In the genomic region with DNA sequence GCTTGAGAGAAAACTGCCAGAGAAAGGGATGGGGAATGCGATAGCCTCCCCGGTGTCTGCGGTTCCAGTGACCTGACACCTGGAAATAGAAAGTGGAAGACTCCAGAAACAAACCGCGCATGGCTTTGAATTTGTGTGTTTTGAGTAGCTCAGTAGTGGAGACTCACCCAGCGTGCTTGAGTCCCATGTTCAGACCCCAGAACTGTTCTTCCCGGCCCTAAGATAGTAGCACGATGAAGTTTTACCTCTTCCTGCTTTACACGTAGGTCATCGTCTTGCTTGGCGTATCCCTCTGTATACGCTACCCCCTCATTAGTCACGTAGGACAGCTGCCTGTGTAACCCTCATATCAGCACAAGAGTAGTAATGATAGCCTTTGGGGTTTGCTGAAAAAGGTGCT, we compare ENCODE assay signal across 8 mouse cellular contexts. TPM values are rescaled to one million over a fixed set of nuclear protein-coding genes. Genes with fewer than 3 reads are reported as not detected.
DNase-seq lines count a peak whose midpoint lies in the region; ATAC-seq and TF ChIP-seq lines count a peak whose summit lies in the region.

No protein-coding gene starts in this region.

- ATAC-seq in common myeloid progenitor, adult 5-6 weeks (replicated peaks; ENCODE audit: low read depth, poor library complexity, severe bottlenecking), result peak; percentile 21
- peak; percentile 25 for ATAC-seq in hindbrain, postnatal 0 days
- peak; percentile 32; the same call in 1 of the 2 replicates for ATAC-seq in midbrain, embryonic 13.5 days

- H3K9me3 ChIP-seq in hindbrain, postnatal 0 days (ENCODE audit: low read length), result no peaks in the 10 kb centered on the region
- no peaks in the 10 kb centered on the region for H3K9me3 ChIP-seq in midbrain, embryonic 13.5 days

- TF ChIP-seq CTCF in layer of hippocampus, adult 2 months (conservative IDR thresholded peaks at IDR 0.05), result no peak
- TF ChIP-seq CTCF in hindbrain, postnatal 0 days (IDR thresholded peaks at IDR 0.05; ENCODE audit: low read depth), result no peak

- peak overlapping the region; percentile 97 for H3K4me3 ChIP-seq in layer of hippocampus, adult 2 months
- peak overlapping the region; percentile 81 for H3K4me3 ChIP-seq in hindbrain, postnatal 0 days (ENCODE audit: low read length)
- H3K4me3 ChIP-seq in midbrain, embryonic 13.5 days (replicated peaks), result peak overlapping the region; percentile 91

- intact Hi-C loops in left cerebral cortex, postnatal 36 days (cut with DNase I), result no loop called here

- peak in 1 of 2 experiments; percentile 23 for DNase-seq in layer of hippocampus, adult 2 months (ENCODE audit: low spot score in 2 of 2)
- no peak for DNase-seq in layer of hippocampus, adult 11-12 months (ENCODE audit: low spot score)
- no peak for DNase-seq in hindbrain, postnatal 0 days (ENCODE audit: low spot score)
- DNase-seq in left cerebral cortex, postnatal 36 days (ENCODE audit: low spot score in 2 of 2), result no peak
- DNase-seq in thymus, postnatal 14 days, result no peak
- DNase-seq in thymus, postnatal 36 days, result no peak

- no peaks in the 10 kb centered on the region for H3K36me3 ChIP-seq in hindbrain, postnatal 0 days (ENCODE audit: insufficient read depth, low read length)
- H3K36me3 ChIP-seq in midbrain, embryonic 13.5 days, result no peaks in the 10 kb centered on the region; the same call in 1 of the 2 replicates

- H3K27me3 ChIP-seq in hindbrain, postnatal 0 days (ENCODE audit: insufficient read depth, low read length), result no peaks in the 10 kb centered on the region
- H3K27me3 ChIP-seq in midbrain, embryonic 13.5 days, result no peaks in the 10 kb centered on the region

- H3K4me1 ChIP-seq in hindbrain, postnatal 0 days (ENCODE audit: insufficient read depth, low read length), result peaks cover 9% of the 10 kb centered on the region; the same call in 1 of the 2 replicates
- peaks cover 24% of the 10 kb centered on the region for H3K4me1 ChIP-seq in midbrain, embryonic 13.5 days (replicated peaks)

- H3K4me2 ChIP-seq in hindbrain, postnatal 0 days (ENCODE audit: low read depth, low read length), result peak overlapping the region; percentile 88
- peak overlapping the region; percentile 94 for H3K4me2 ChIP-seq in midbrain, embryonic 13.5 days (replicated peaks)

- H3K27ac ChIP-seq in layer of hippocampus, adult 2 months, result peak overlapping the region; percentile 95
- H3K27ac ChIP-seq in hindbrain, postnatal 0 days, result peak overlapping the region; percentile 90
- peak overlapping the region; percentile 91 for H3K27ac ChIP-seq in midbrain, embryonic 13.5 days

- peak overlapping the region; percentile 96 for H3K9ac ChIP-seq in hindbrain, postnatal 0 days (replicated peaks; ENCODE audit: low read length)
- peak overlapping the region; percentile 97 for H3K9ac ChIP-seq in midbrain, embryonic 13.5 days (replicated peaks)

- WGBS in hindbrain, postnatal 0 days, result 10% methylated on average over 13 of the region's 13 CpGs
- WGBS in midbrain, embryonic 13.5 days, result 9% methylated on average over 13 of the region's 13 CpGs

RNA-seq across cellular contexts. Expression of gene Manbal, which starts 0.6 kb away (rescaled TPM):
- total RNA-seq in layer of hippocampus, adult 2 months (2021), result 10 to 100 TPM; 52.0 to 55.7 TPM
- total RNA-seq in common myeloid progenitor, adult 5-6 weeks (2017), result 6.4 and 7.6 TPM in 2 replicates
- 69.6 and 74.4 TPM in 2 replicates for total RNA-seq in hindbrain, postnatal 0 days (2014; rRNA removed)
- polyA plus RNA-seq in hindbrain, postnatal 0 days (2015; fragmentation: Nextera tagmentation; extraction: Ambion mirVana), result 133 and 135 TPM in 2 replicates
- 88.1 and 91.0 TPM in 2 replicates for polyA plus RNA-seq in midbrain, embryonic 13.5 days (2015; fragmentation: Nextera tagmentation; extraction: Ambion mirVana)
- total RNA-seq in left cerebral cortex, postnatal 36 days (2021), result 10 to 100 TPM; 65.5 to 67.4 TPM

RNA-seq across cellular contexts. Expression of gene Ghrh, which starts 20.7 kb away (rescaled TPM):
- not detected for total RNA-seq in layer of hippocampus, adult 2 months (2021)
- not detected in 2 replicates for total RNA-seq in common myeloid progenitor, adult 5-6 weeks (2017)
- not detected in 2 replicates for total RNA-seq in hindbrain, postnatal 0 days (2014; rRNA removed)
- polyA plus RNA-seq in hindbrain, postnatal 0 days (2015; fragmentation: Nextera tagmentation; extraction: Ambion mirVana), result 1.0 and 1.7 TPM in 2 replicates
- 1.6 and 3.4 TPM in 2 replicates for polyA plus RNA-seq in midbrain, embryonic 13.5 days (2015; fragmentation: Nextera tagmentation; extraction: Ambion mirVana)
- total RNA-seq in left cerebral cortex, postnatal 36 days (2021), result not detected

RNA-seq across cellular contexts. Expression of gene Src, which starts 50.3 kb away (rescaled TPM):
- total RNA-seq in layer of hippocampus, adult 2 months (2021), result 100 to 1,000 TPM; 150 to 156 TPM
- total RNA-seq in common myeloid progenitor, adult 5-6 weeks (2017), result 0.69 and 1.3 TPM in 2 replicates
- 133 and 134 TPM in 2 replicates for total RNA-seq in hindbrain, postnatal 0 days (2014; rRNA removed)
- 23.2 and 25.4 TPM in 2 replicates for polyA plus RNA-seq in hindbrain, postnatal 0 days (2015; fragmentation: Nextera tagmentation; extraction: Ambion mirVana)
- polyA plus RNA-seq in midbrain, embryonic 13.5 days (2015; fragmentation: Nextera tagmentation; extraction: Ambion mirVana), result 31.6 and 39.1 TPM in 2 replicates
- 100 to 1,000 TPM; 130 to 131 TPM for total RNA-seq in left cerebral cortex, postnatal 36 days (2021)

Comparison
In these comparisons a context has a peak if more than half of its experiments do, and no peak if none do; other contexts are left out.
1. RNA of gene Src, which starts 50.3 kb away (total RNA-seq): 150 to 156 TPM in layer of hippocampus, adult 2 months, 133 to 134 TPM in hindbrain, postnatal 0 days and 130 to 131 TPM in left cerebral cortex, postnatal 36 days; 0.69 to 1.3 TPM in common myeloid progenitor, adult 5-6 weeks; every median in the first group is over 10 times any median in the second.
2. Peak in every context shown above with its lines, with median percentiles within 50 percentile points of each other: H3K27ac ChIP-seq, H3K4me3 ChIP-seq and ATAC-seq.